Mouse (Mus musculus) limb, embryonic 14.5 days (tissue): ENCODE measurements at regions not wholly inside any gene's neighbourhood (a gene's known extent, or its start where the extent isn't known, plus 50 kb on each side); places are given as distances from the start of the nearest gene placed in this dataset.

Source experiments
- ATAC-seq: fragments of 200-750 bp; cut with Nextera tagmentation; 2 replicates; pipeline ENCODE4 v1.8.0; 2017; ENCODE audit warnings: low read depth, moderate number of reproducible peaks, moderate TSS enrichment; ENCODE audit not compliant: low FRiP score
- DNase-seq: peaks from one replicate; pipeline ENCODE4 v3.0.0-alpha.2; 2015; ENCODE audit warnings: low spot score
- H3K27ac ChIP-seq: fragments of 300-500 bp; sonication (generic); replicated peaks from 2 replicates; pipeline ENCODE4 v1.5.1; 2014; ENCODE audit warnings: low read depth, mild to moderate bottlenecking, low read length, moderate library complexity, mixed read lengths
- H3K27me3 ChIP-seq: fragments of 300-500 bp; sonication (generic); 2 replicates; pipeline ENCODE4 v1.6.1; 2014; ENCODE audit warnings: low read length, mixed read lengths; ENCODE audit not compliant: control insufficient read depth, insufficient read depth
- H3K36me3 ChIP-seq: fragments of 300-500 bp; sonication (generic); 2 replicates; pipeline ENCODE4 v1.6.1; 2014; ENCODE audit warnings: mild to moderate bottlenecking, low read length, moderate library complexity, mixed read lengths; ENCODE audit not compliant: control insufficient read depth, insufficient read depth
- H3K4me1 ChIP-seq: fragments of 300-500 bp; sonication (generic); 2 replicates; pipeline ENCODE4 v1.6.1; 2014; ENCODE audit warnings: antibody characterized with exemption, low read length, mixed read lengths; ENCODE audit not compliant: control insufficient read depth, insufficient read depth
- H3K4me2 ChIP-seq: fragments of 300-500 bp; sonication (generic); replicated peaks from 2 replicates; pipeline ENCODE4 v1.6.1; 2014; ENCODE audit warnings: low read depth, mild to moderate bottlenecking, low read length, moderate library complexity; ENCODE audit not compliant: severe bottlenecking
- H3K4me3 ChIP-seq: fragments of 300-500 bp; sonication (generic); replicated peaks from 2 replicates; pipeline ENCODE4 v1.5.1; 2014; ENCODE audit warnings: low read length
- H3K9ac ChIP-seq: fragments of 300-500 bp; sonication (generic); 2 replicates; pipeline ENCODE4 v1.6.1; 2014; ENCODE audit warnings: mild to moderate bottlenecking, low read depth, low read length, moderate library complexity; ENCODE audit not compliant: severe bottlenecking
- H3K9me3 ChIP-seq: fragments of 300-500 bp; sonication (generic); 2 replicates; pipeline ENCODE4 v1.6.1; 2016; ENCODE audit warnings: low read length; ENCODE audit not compliant: control insufficient read depth
- POLR2A ChIP-seq: fragments of 200-500 bp; IDR thresholded peaks from 2 replicates; pipeline ENCODE4 v1.8.0; 2012; ENCODE audit warnings: inconsistent platforms, mild to moderate bottlenecking, moderate library complexity, borderline replicate concordance; ENCODE audit not compliant: insufficient read depth, insufficient read length; ENCODE audit errors: extremely low read depth
- WGBS: fragments of 180-500 bp; shearing (Covaris S2); extraction: QIAGEN DNeasy Blood & Tissue Kit; methylation state at CpG from one replicate; pipeline ENCODE4 v1.1.7; 2014; 5-methylcytosine and 5-hydroxymethylcytosine counted together

DNA sequence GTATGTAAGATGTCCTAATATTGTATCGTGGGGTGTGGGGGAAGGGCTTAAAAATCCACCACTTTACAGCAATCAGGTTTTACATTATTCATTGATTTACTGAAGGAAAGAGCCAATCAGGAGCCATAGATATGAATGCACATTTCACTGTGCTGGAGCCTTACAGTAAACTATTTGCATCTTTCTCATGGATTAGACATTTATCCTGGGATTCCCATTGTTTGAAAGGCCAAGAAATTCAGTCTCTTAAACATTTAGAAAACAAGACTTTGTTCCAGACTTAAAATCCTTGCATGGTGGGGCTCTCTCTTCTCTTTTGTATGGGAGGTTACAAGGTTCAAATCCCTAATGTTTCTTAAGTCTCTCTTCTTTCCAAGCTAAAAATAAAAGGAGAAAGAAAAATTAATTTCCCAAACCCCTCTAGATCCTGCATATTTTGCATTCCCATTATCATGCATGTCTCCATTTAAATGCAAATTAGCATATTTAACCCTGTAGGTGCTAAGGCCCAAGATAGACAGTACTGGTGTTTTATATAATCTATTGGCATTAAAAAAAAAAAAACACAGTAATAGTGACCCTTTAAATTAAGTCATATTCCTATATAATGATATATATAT lies 230.3 kb downstream of the Mef2c start:
- H3K36me3 ChIP-seq: no peaks in the 10 kb centered on the region
- no peak for ATAC-seq
- H3K27ac ChIP-seq: no peak overlapping the region
- DNase-seq: no peak
- peaks cover 85% of the 10 kb centered on the region for H3K27me3 ChIP-seq
- no peak overlapping the region for H3K9ac ChIP-seq
- peaks cover 2% of the 10 kb centered on the region; the same call in 1 of the 2 replicates for H3K4me1 ChIP-seq
- H3K9me3 ChIP-seq: no peaks in the 10 kb centered on the region
- no peak overlapping the region for H3K4me2 ChIP-seq
- H3K4me3 ChIP-seq: no peak overlapping the region
- WGBS: 6% methylated on average over 1 of the region's 1 CpGs
- TF ChIP-seq POLR2A: no peak

DNA sequence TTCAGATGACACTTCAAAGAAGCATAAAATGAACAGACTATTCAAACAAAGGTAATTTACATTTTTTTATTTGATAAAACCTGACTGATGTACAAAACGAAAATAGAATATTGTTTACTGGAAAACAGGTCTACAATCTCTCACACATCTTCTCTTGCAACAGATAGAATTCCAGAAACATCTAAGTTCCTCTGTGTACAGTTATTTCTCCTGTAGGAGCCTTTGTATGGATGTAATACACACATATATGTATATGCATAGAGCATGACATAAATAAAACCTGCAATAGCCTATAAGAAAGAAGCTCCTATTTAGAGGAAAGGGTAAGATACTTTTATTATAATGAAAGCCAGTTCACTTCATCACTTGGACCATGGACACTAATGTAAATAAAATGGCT lies 230.8 kb downstream of the Mef2c start:
- no peak overlapping the region for H3K27ac ChIP-seq
- ATAC-seq: no peak
- H3K36me3 ChIP-seq: no peaks in the 10 kb centered on the region
- no peaks in the 10 kb centered on the region for H3K9me3 ChIP-seq
- TF ChIP-seq POLR2A: no peak
- no peak overlapping the region for H3K4me2 ChIP-seq
- H3K27me3 ChIP-seq: peaks cover 87% of the 10 kb centered on the region
- H3K9ac ChIP-seq: no peak overlapping the region
- WGBS: 11% methylated on average over 1 of the region's 1 CpGs
- peaks cover 2% of the 10 kb centered on the region; the same call in 1 of the 2 replicates for H3K4me1 ChIP-seq
- no peak for DNase-seq
- H3K4me3 ChIP-seq: no peak overlapping the region

DNA sequence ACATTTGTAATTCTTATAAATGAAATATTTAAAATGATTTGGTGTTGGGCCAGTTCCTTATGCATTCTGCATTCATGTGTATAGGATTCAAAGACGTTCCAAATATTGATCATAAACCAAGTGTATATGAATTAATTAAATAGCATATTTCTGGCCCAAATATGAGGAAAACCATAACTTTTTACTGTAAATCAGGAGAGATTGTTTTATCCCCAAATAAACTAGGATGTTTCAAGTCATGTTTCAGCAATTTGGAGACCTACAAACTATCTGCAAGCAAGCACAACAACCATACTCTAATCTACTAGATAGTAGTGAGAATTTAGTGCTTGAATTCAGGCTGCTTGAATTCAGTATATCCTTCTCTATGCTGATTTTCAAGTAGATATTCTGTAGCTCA lies 231.3 kb downstream of the Mef2c start:
- H3K36me3 ChIP-seq: no peaks in the 10 kb centered on the region
- no peak overlapping the region for H3K27ac ChIP-seq
- 62% methylated on average over 1 of the region's 1 CpGs for WGBS
- no peak for TF ChIP-seq POLR2A
- H3K4me2 ChIP-seq: no peak overlapping the region
- H3K4me1 ChIP-seq: 0 out of 2 replicates have a peak, but pooled peaks cover 2% of the 10 kb centered on the region
- DNase-seq: no peak
- H3K9ac ChIP-seq: no peak overlapping the region
- no peak for ATAC-seq
- H3K27me3 ChIP-seq: peaks cover 87% of the 10 kb centered on the region
- H3K9me3 ChIP-seq: no peaks in the 10 kb centered on the region
- H3K4me3 ChIP-seq: no peak overlapping the region

DNA sequence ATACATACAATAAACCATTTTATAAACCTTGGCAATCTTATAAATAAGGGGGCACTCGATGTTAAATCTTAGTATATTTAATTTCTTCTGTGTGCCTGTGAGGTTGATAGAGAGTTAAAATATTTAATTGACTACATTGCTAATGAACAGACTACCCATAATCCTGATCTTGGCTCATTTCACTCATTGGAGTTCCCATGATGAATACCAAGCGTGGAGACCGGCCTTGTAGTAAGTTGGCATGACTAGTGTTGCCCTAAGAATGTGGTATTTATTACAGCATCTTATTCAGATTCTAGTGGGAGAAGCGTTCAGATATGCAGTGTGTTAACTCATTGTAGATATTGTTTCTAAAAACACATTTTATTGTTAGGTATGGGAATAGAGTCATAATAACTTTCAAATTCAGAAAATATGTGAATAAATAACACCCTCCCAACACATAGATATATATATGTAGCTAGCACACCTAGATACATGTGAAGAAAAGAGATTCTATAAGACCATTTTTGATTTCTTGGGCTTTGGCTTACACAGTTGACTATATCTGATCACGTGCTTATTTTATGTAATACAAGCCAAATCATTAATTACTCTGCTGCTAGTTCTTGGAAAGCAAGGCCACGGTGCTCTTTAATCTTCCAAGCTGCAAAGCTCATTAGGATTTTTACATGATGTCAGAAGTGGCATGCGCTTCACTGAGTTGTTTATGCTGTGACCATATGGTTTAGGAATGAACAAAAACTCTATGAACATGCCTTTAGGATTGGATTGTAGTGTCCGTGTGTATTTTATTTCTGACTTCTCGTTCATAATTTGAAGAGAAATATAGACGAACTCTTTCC lies 232.0 kb downstream of the Mef2c start:
- DNase-seq: no peak
- H3K27ac ChIP-seq: no peak overlapping the region

DNA sequence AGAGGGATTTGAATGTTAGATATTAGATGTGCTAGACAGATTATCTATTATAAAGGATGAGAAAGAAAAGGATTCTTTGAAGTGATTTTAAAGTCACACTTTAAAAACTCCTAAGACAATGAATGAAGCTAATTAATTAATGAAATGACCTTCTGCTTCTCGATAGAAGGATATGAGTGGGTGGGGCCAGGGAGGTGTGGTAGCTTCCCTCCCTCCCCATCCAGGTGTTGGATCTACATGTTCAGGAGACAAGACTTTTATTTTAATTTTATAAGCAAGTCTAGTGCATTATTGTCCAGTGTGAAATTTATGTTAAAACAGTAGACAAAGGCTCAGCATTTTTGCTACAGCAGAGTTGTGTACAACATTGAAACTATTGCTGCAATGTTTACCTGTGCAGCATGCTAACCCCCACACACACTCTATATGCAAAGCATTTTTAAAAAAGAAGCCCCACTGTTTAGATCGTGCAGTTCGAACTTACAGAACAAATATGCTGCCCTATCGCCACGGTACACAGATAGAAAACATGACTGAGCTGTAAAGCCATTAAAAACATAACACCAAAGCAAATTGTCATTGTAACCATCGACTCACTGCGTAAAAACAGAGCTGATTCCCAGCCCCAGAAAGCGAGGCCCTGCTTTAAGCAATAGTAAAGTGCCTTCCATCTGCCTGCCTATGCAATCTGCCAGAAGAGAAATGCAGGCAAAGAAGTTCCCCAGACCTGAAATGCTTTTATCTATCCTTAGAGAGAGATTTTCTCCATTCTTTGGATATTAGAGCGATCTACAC lies 233.4 kb downstream of the Mef2c start:
- Histone ChIP-seq H3K36me3 (no peaks in the 10 kb centered on the region), H3K4me1 (no peaks in the 10 kb centered on the region), H3K27me3 (peaks cover 72% of the 10 kb centered on the region), H3K4me3 (no peak overlapping the region), H3K9ac (no peak overlapping the region), H3K4me2 (no peak overlapping the region), H3K9me3 (no peaks in the 10 kb centered on the region), H3K27ac (no peak overlapping the region)
- ATAC-seq (no peak), DNase-seq (no peak)
- no peak for TF ChIP-seq POLR2A
- WGBS: 4% methylated on average over 9 of the region's 9 CpGs

More for the DNA sequence above, 232.0 kb downstream of the Mef2c start:
- H3K4me1 ChIP-seq: 0 out of 2 replicates have a peak, but pooled peaks cover 2% of the 10 kb centered on the region
- no peak overlapping the region for H3K4me2 ChIP-seq
- peaks cover 84% of the 10 kb centered on the region for H3K27me3 ChIP-seq
- no peak overlapping the region for H3K9ac ChIP-seq
- 46% methylated on average over 10 of the region's 10 CpGs for WGBS
- no peaks in the 10 kb centered on the region for H3K36me3 ChIP-seq
- H3K4me3 ChIP-seq: no peak overlapping the region
- no peak for TF ChIP-seq POLR2A
- ATAC-seq: no peak
- no peaks in the 10 kb centered on the region for H3K9me3 ChIP-seq
